Mouse (Mus musculus) adrenal gland, postnatal 36 days (tissue): ENCODE measurements around the gene Col7a1. TPM values are rescaled to one million over a fixed set of nuclear protein-coding genes. Genes with fewer than 3 reads are reported as not detected.

Experiments
- DNase-seq, 2 experiments: peaks; one replicate each; pipeline ENCODE4 v3.0.0; 2021; ENCODE audit warnings: mixed read lengths in 1 of 2
- microRNA-seq: library from miRNA; unstranded; fragments of <30 nt; microRNA quantifications from one replicate; pipeline ENCODE4 v1.2.0, GENCODE M21; 2021
- total RNA-seq, 2 experiments: library from RNA; stranded (reverse); gene quantifications; 2 replicates each; pipeline ENCODE4 v1.2.3; 2021

Col7a1 gene
- total RNA-seq, 2 experiments from 2014 or later = 3.9 to 6.0 TPM

DNA sequence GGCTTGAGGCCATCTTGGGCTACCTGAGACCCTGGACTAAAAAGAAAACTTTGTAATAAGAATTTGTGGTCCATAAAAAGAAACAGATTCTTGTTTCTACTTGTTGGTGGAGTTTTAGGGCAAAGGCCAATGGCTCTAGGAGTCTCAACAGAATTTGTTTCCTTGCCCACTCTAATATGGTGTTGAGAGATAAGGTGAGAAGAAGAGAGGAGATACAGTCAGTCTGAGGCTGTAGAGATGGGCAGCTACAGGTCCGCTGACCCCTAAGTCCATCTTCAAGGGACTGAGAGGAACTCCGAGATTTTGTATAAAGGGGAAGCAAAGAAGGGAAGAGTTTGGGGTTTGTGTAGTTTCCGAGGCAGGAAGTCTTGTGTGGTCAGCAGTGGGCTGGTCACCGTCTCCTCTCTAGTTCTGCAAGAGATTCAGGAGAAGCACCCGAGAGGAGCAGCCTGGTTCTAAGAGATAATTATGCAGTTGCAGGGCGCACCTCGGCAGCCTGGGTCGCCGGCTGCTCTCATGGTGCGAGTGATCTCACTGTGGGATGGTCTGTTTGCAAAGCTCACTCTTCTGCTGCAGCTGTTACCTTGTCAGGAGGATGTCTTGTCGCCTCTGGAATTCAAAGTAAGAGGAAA lies 63.7 kb downstream of the Col7a1 start:
- no peak for DNase-seq

DNA sequence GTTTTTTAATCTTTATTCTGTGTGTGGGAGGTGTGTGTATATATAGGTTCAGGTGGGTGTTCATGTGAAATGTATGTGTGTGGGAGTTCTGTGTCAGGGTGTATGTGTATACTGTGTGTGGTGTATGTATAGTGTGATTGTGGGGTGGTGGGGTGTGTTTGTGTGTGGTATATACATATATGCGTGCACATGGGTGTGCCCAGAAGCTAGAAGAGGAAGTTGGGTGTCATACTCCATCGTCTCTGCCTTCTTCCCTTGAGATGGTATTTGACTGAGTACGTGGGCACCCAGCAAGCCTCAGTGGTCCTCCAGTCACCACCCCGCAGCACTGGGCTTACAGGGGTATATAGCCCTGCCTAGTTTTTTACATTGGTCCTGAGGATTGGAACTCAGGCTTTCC lies 68.0 kb downstream of the Col7a1 start:
- DNase-seq = no peak

DNA sequence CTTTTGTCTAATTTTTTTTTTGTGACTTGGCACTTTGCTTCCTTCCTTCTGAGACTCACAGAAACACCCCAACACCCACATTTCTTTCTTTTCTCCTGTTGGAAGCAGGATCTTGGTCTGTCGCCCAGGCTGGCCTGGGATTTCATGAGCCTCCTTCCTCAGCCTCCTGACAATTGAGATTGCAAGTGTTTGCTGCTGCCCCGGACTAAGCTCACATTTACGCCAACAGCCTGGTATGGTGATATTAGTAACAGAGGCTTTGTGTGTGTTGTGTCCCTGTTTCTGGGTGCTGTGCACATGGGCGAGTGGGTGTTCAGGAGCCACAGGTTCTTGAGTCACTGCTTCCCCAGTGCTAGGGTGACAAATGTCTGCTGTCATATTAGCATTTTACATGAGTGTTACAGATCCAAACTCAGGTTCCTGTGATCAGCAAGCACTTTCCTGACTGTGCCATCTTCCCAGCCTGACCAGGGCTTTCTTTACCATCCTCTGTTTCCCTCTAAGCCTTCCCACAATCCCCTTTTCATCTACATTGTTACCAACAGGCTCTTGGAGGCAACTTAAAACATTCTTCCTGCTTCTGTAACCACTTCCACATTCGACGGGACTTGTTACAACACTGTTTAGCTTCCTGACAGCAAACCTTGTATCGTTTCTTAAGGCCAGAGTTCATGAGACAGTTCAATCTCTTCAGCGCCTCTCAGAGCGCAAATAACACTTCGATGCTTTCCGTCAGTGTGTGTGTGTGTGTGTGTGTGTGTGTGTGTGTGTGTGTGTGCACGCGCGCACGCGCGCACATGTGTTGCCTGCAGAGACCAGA lies 69.7 kb downstream of the Col7a1 start:
- DNase-seq = no peak

DNA sequence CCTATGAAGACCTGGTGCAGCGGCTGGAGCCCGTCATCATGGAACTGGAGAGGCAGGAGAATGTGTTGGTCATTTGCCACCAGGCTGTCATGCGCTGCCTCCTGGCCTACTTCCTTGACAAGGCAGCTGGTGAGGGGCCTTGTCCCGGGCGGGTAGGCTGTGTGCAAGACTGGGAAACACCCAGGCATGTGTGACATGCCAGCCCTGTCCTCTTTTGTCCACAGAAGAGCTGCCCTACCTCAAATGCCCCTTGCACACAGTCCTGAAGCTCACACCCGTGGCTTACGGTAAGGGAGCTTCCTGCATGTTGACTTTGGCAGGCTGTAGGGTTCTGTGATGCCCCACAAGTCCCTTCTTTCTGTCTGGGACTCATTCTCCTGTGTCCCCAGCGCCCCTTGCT lies 74.1 kb downstream of the Col7a1 start:
- DNase-seq = no peak

DNA sequence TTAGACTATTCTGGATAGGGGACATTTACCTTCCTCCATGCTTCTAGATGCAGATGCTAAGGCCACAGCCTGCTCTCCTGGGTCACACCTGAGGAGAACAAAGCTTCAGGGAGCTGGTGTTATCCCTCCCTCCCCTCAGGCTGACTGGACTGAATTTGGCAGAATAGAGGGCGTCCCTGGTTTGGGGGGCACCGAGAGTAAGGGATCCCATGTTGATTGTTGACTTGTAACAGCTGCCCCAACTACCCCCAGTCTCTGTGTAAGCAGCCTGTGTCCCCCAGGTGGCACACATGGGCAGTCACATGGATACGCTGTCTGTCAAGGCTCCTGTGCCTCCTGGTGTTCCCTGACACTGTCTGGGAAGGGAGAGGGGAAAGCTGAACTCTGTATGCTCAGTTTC lies 75.0 kb downstream of the Col7a1 start:
- no peak for DNase-seq

DNA sequence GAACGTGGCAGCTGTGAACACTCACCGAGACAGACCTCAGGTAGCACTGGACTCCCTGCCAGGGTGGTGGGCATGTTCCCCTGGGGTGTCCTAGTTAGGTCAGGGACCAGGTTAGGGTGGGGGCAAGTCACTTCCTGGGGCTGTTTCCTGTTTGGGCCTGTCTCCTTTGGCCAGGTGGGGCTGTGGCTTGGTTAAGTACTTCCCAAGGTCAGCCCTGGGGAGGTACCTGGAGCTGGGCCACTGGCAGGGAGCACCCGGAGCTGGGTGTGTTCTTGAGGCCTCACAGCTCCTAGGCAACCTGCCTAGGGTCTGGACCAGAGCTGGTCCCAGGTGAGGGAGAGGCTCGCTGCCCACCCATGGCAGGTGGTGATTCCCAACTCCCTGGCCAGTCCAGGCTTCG lies 75.5 kb downstream of the Col7a1 start:
- DNase-seq = no peak

DNA sequence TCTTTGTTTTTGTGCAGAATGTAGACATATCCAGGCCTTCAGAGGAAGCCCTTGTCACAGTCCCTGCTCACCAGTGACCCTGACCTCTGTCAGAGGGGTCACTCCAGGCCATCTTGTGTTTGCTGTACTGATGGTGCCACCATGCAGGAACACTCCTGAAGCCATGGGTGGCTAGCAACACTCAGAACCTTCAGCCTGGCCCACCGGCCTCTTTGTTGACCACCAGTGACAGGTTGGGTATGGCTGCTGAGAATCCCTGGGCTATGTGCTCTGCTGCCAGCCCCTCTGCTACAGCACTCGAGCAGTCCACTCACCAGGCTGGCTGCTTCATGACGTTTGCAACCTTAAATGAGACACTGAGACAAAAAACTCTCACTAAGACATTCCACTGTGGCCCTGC lies 76.9 kb downstream of the Col7a1 start:
- no peak for DNase-seq

DNA sequence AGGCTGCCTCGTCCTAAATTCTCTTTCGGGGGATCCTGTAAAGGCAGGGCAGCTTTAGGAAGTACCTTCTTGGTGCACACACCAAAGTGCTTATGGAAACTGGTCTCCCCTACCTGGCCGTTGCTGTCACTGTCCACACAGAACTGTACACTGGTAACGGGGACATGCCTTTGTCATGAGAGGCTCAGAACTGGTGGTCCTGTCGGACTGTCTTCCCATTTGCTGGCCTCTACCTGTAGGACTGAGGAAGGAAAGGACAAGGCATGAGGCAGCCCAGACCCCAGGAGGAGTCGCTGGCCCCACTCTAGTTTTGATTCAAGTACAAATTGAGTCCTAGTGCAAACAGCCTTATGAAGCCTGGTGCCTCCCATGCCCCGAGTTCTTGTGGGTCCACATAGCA lies 77.6 kb downstream of the Col7a1 start:
- no peak for DNase-seq

DNA sequence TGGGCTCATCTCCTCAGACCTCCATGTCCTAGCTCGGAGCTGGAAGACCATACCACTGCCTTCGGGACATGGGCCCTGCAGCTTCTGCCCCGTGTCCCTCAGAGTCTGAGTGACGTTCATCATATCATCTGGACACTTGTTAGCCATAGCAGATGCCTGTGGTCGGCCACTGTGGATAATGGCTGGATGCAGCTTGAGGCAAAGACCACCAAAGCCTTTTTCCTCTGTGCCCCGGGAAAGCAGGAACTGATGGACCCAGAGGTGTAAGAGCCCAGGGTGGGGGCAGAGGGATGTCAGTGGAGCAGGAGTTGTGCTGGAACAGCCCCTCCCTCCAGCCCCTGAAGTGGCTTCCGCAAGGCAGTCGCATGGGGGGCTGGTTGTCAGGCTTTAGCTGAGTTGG lies 78.3 kb downstream of the Col7a1 start:
- no peak for DNase-seq

DNA sequence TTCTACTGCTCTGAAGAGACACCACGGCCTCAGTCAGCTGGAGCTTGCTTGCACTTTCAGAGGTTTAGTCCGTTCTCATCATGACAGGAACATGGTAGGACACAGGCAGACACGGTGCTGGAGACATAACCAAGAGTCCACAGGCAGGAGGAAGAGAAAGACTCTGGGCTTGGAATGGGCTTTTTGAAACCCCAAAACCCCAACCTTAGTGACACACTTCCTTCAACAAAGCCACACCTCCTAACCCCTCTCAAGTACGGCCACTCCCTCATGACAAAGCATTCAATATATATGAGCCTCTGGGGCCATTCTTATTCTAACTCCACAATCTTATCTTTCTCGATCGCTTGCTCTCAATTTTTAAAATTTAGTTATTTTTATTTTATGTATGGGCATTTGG lies 79.0 kb downstream of the Col7a1 start:
- DNase-seq = no peak

Small RNA genes within 50 kb of the gene (microRNA-seq; reads per million reads assigned to microRNA genes)
- not detected for gene Mir711

Other genes starting within 250 kb of the Col7a1 start
- gene Ip6k2, start 169.8 kb upstream of the Col7a1 start, total RNA-seq = 10 to 100 TPM; 77.3 to 99.4 TPM
- gene Nckipsd, start 145.2 kb upstream of the Col7a1 start, total RNA-seq = 10 to 100 TPM in 1 of 2 experiments, 1 to 10 TPM in 1; 9.8 to 12.5 TPM
- 1 to 10 TPM; 3.0 to 5.8 TPM for gene Celsr3, start 127.3 kb upstream of the Col7a1 start, total RNA-seq
- 10 to 100 TPM in 1 of 2 experiments, 1 to 10 TPM in 1; 8.5 to 10.9 TPM for gene Slc26a6, start 100.3 kb upstream of the Col7a1 start, total RNA-seq
- not detected for gene Tmem89, start 39.0 kb upstream of the Col7a1 start, total RNA-seq
- gene Uqcrc1, start 17.0 kb upstream of the Col7a1 start, total RNA-seq = 100 to 1,000 TPM; 632 to 663 TPM
- gene Ucn2, start 32.4 kb downstream of the Col7a1 start, total RNA-seq = 1 to 10 TPM in 1 of 2 experiments, not detected in 1; 1.1 TPM
- 10 to 100 TPM in 1 of 2 experiments, 1 to 10 TPM in 1; 4.8 to 13.2 TPM for gene Pfkfb4, start 38.2 kb downstream of the Col7a1 start, total RNA-seq
- gene Shisa5, start 85.0 kb downstream of the Col7a1 start, total RNA-seq = 100 to 1,000 TPM; 122 to 128 TPM
- 10 to 100 TPM; 19.7 to 23.4 TPM for gene Trex1, start 106.1 kb downstream of the Col7a1 start, total RNA-seq
- gene Atrip, start 120.5 kb downstream of the Col7a1 start, total RNA-seq = 10 to 100 TPM; 16.3 to 18.3 TPM
- 10 to 100 TPM; 15.6 to 20.1 TPM for gene Ccdc51, start 128.9 kb downstream of the Col7a1 start, total RNA-seq
- 100 to 1,000 TPM; 384 to 426 TPM for gene Tma7, start 129.0 kb downstream of the Col7a1 start, total RNA-seq
- gene Plxnb1, start 141.8 kb downstream of the Col7a1 start, total RNA-seq = 100 to 1,000 TPM in 1 of 2 experiments, 10 to 100 TPM in 1; 82.7 to 123 TPM
- not detected for gene Fbxw21, start 208.5 kb downstream of the Col7a1 start, total RNA-seq
- gene Fbxw13, start 242.4 kb downstream of the Col7a1 start, total RNA-seq = not detected